Mouse (Mus musculus): ENCODE data around the gene Mfsd4b3. TPM values are rescaled to one million over a fixed set of nuclear protein-coding genes. Genes with fewer than 3 reads are reported as not detected.
"Not testable (repeated sequence)": the region's sequence is repeated elsewhere in the genome, so short reads cannot be mapped to it uniquely, and the experiment has no call there.

Mfsd4b3 gene
- polyA plus RNA-seq (2015; fragmentation: Nextera tagmentation; extraction: Ambion mirVana): 0.70 and 0.89 TPM in 2 replicates

DNA sequence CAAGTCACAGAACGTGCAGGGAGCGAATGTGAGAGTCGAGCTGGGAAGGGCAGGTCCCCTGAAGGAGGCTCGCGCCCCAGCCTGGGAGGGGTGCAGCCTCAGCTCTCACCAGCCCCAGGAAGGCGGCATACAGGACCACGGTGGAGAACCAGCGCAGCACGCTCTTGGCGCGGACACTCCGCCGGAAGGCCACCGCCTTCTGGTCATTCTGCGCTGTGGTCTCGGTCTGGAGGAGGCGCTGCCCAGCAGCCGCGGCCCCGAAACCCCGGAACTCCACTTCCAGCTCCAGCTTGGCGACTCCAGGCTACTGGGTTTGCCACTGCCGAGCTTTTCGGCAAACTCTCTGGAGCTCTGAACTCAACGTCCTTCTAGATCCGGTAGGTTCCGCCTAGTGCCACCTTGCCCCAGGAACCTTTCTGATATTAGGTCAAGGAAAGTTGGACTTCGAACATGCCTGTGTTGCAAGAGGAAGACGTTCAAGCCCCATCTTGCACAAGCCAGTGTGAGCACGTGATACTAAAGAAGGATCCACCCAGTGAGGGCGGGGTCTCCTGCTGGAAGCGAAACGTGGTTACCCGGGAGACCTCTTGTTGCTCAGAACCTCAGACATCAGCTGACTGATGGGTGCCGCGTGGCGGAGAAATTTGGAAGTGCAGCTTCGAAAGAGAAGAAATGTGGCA lies at the start of gene Mfsd4b3:
Gene Mfsd4b3, minus strand, starts transcription at position 393 of the 680 bp plus-strand sequence.
- Histone ChIP-seq H3K4me2 (peak within 1 kb of the TSS; percentile 93), H3K27me3 (0 out of 2 replicates have a peak, but pooled peaks cover 3% of the 10 kb centered on the region), H3K4me3 (peak within 1 kb of the TSS; percentile 56), H3K27ac (peak within 1 kb of the TSS; percentile 59), H3K9me3 (no peaks in the 10 kb centered on the region), H3K9ac (peak within 1 kb of the TSS; percentile 37), H3K36me3 (no peaks in the 10 kb centered on the region), H3K4me1 (peaks cover 11% of the 10 kb centered on the region)
- under 1% methylated on average over 38 of the region's 38 CpGs for WGBS
- ATAC-seq (ENCODE audit: insufficient number of reproducible peaks, low FRiP score, low TSS enrichment, low read depth): peak; percentile 90

GRCm38 (mm10) chr10:40009591-40009990 lies 49.6 kb upstream of the Mfsd4b3 start:
- H3K36me3 ChIP-seq: no peaks in the 10 kb centered on the region
- H3K9me3 ChIP-seq: no peaks in the 10 kb centered on the region
- H3K9ac ChIP-seq: no peak overlapping the region
- no peak overlapping the region for H3K4me3 ChIP-seq
- H3K27ac ChIP-seq: no peak overlapping the region
- WGBS: 89% methylated on average over 11 of the region's 11 CpGs
- no peaks in the 10 kb centered on the region for H3K27me3 ChIP-seq
- no peak overlapping the region for H3K4me2 ChIP-seq
- no peak for ATAC-seq (ENCODE audit: insufficient number of reproducible peaks, low FRiP score, low TSS enrichment, low read depth)
- H3K4me1 ChIP-seq: peaks cover 9% of the 10 kb centered on the region; the same call in 1 of the 2 replicates

DNA sequence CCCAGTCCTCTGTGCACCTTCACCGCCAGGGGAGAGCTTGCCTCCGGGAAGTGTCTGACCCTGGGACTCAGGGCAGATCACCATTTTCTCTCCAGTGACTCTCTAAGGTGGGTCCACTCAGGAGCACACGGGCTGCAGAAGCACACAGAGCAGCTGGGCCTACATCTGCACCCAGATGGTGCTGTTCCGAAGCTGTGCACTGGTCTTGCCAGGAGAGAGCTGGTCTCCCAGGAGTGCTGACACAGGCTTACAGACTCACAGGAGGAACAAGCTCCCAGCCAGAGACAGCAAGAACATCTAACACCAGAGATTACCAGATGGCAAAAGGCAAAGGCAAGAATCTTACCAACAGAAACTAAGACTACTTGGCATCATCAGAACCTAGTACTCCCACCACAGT lies 48.9 kb upstream of the Mfsd4b3 start:
- not testable (repeated sequence) for H3K9ac ChIP-seq; H3K4me3 ChIP-seq; ATAC-seq (ENCODE audit: insufficient number of reproducible peaks, low FRiP score, low TSS enrichment, low read depth); H3K4me1 ChIP-seq; H3K36me3 ChIP-seq; H3K9me3 ChIP-seq; H3K27ac ChIP-seq; H3K27me3 ChIP-seq; H3K4me2 ChIP-seq
- WGBS: 79% methylated on average over 4 of the region's 4 CpGs

GRCm38 (mm10) chr10:40007953-40008352 lies 48.0 kb upstream of the Mfsd4b3 start:
- H3K9me3 ChIP-seq: no peaks in the 10 kb centered on the region
- H3K27me3 ChIP-seq: no peaks in the 10 kb centered on the region
- no peak overlapping the region for H3K4me2 ChIP-seq
- no peak for ATAC-seq (ENCODE audit: insufficient number of reproducible peaks, low FRiP score, low TSS enrichment, low read depth)
- no peak overlapping the region for H3K4me3 ChIP-seq
- H3K27ac ChIP-seq: no peak overlapping the region
- WGBS: 76% methylated on average over 4 of the region's 4 CpGs
- peaks cover 10% of the 10 kb centered on the region; the same call in 1 of the 2 replicates for H3K4me1 ChIP-seq
- no peaks in the 10 kb centered on the region for H3K36me3 ChIP-seq
- H3K9ac ChIP-seq: no peak overlapping the region

DNA sequence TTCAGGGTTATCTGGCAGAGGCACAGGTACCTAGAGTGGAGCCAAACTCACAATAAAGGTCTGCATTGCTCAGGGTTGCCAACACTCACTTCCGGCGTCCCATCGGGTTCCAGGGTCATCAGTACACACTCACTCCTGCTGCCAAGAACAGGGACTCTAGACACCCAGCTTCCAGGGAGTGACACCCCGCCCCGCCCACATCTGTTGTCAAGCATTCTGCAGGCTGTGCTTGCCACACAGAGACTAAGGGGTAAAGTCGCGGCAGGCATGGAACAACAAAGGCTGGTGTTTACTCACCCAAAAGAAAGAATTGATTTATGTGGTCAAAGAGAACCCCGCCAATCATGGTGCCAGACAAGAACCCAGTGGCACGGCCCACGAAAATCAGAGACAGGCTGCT lies 47.0 kb upstream of the Mfsd4b3 start:
- no peak overlapping the region for H3K9ac ChIP-seq
- H3K36me3 ChIP-seq: no peaks in the 10 kb centered on the region
- H3K27me3 ChIP-seq: no peaks in the 10 kb centered on the region
- no peak overlapping the region for H3K27ac ChIP-seq
- 74% methylated on average over 10 of the region's 10 CpGs for WGBS
- H3K4me3 ChIP-seq: no peak overlapping the region
- H3K4me1 ChIP-seq: peaks cover 10% of the 10 kb centered on the region; the same call in 1 of the 2 replicates
- no peaks in the 10 kb centered on the region for H3K9me3 ChIP-seq
- no peak overlapping the region for H3K4me2 ChIP-seq
- no peak for ATAC-seq (ENCODE audit: insufficient number of reproducible peaks, low FRiP score, low TSS enrichment, low read depth)

DNA sequence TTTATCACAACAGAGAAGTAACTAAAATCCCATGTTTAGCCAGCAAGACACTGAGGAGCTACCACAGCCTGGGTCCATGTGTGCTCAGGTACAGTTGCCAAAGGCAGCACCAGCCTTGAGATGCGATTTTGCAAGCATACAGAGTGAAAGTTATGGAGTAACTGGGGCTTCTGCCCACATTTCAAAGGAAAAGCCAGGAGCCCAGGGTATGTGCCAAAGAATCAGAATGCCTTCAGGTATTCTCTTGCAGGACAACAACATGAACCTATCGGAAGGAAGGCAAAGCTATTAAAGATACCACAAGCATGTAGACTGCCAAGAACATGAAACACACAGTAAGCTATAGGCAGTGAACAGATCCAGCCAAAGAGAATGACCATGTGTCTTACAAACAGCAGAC lies 40.8 kb upstream of the Mfsd4b3 start:
- Histone ChIP-seq H3K4me2 (no peak overlapping the region), H3K27me3 (no peaks in the 10 kb centered on the region), H3K36me3 (no peaks in the 10 kb centered on the region), H3K9me3 (no peaks in the 10 kb centered on the region), H3K9ac (no peak overlapping the region), H3K27ac (no peak overlapping the region), H3K4me1 (peaks cover 10% of the 10 kb centered on the region; the same call in 1 of the 2 replicates), H3K4me3 (no peak overlapping the region)
- no peak for ATAC-seq (ENCODE audit: insufficient number of reproducible peaks, low FRiP score, low TSS enrichment, low read depth)
- WGBS: 89% methylated on average over 2 of the region's 2 CpGs

- H3K27me3 ChIP-seq: no peaks in the 10 kb centered on the region
- no peaks in the 10 kb centered on the region for H3K9me3 ChIP-seq
- H3K4me2 ChIP-seq: no peak overlapping the region
- no peak for ATAC-seq (ENCODE audit: insufficient number of reproducible peaks, low FRiP score, low TSS enrichment, low read depth)
- 70% methylated on average over 4 of the region's 4 CpGs for WGBS
- no peak overlapping the region for H3K4me3 ChIP-seq
- no peaks in the 10 kb centered on the region for H3K4me1 ChIP-seq
- H3K9ac ChIP-seq: no peak overlapping the region
- no peaks in the 10 kb centered on the region for H3K36me3 ChIP-seq
- no peak overlapping the region for H3K27ac ChIP-seq
Measured at GRCm38 (mm10) chr10:39991155-39991554, 31.2 kb upstream of the Mfsd4b3 start.

DNA sequence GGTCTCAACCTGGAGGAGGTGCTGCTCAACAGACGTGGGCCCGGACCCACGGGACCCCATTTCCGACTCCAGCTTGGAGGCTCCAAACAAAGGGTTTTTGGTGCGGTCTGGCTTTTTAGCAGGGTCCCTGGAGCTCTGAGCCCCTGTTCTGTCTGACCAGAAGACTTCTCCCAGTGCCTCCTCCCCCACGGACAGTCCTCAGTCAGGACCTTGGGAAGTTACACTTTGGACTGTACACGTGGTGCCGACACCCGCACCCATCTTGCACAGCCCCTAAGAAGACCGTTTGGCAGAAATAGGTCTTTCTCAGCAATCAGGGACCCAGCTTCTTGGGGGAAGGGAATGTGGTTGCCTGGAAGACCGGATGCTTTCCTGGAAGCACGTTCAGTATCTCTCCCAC lies 26.5 kb upstream of the Mfsd4b3 start, which contains the start of gene Mfsd4b5:
Gene Mfsd4b5, minus strand, starts transcription at position 181 of the 400 bp plus-strand sequence.
- 90% methylated on average over 12 of the region's 12 CpGs for WGBS

DNA sequence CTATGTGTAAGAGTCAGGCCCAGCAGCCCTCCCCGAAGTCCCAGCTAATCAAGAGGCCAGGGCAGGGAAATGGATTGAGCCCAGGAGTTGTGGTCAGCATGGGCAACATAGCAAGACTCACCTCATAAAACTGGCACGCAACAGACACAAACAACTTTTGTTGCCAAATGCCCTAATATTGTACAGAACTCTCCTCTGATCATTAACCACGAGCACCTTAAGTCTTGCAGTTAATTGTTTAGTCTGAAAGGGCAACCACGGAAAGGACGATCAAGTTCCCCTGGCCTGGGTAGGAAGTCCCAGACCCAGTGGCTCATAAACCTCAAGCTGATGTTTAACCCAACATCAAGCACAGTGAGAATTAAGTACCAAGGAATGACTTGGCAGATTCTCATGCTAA lies 22.7 kb upstream of the Mfsd4b3 start:
- Histone ChIP-seq H3K9me3 (no peaks in the 10 kb centered on the region; the same call in 1 of the 2 replicates), H3K27me3 (no peaks in the 10 kb centered on the region), H3K4me3 (no peak overlapping the region), H3K27ac (no peak overlapping the region), H3K4me1 (no peaks in the 10 kb centered on the region), H3K4me2 (no peak overlapping the region), H3K9ac (no peak overlapping the region), H3K36me3 (no peaks in the 10 kb centered on the region)
- no peak for ATAC-seq (ENCODE audit: insufficient number of reproducible peaks, low FRiP score, low TSS enrichment, low read depth)
- WGBS: 28% methylated on average over 5 of the region's 5 CpGs

More for the DNA sequence above, 26.5 kb upstream of the Mfsd4b3 start, which contains the start of gene Mfsd4b5:
- no peak for ATAC-seq (ENCODE audit: insufficient number of reproducible peaks, low FRiP score, low TSS enrichment, low read depth)
- H3K4me1 ChIP-seq: no peaks in the 10 kb centered on the region
- H3K4me3 ChIP-seq: no peak within 1 kb of the TSS
- no peaks in the 10 kb centered on the region for H3K27me3 ChIP-seq
- H3K9ac ChIP-seq: no peak within 1 kb of the TSS
- no peak within 1 kb of the TSS for H3K4me2 ChIP-seq
- no peak within 1 kb of the TSS for H3K27ac ChIP-seq
- no peaks in the 10 kb centered on the region for H3K36me3 ChIP-seq
- H3K9me3 ChIP-seq: no peaks in the 10 kb centered on the region

DNA sequence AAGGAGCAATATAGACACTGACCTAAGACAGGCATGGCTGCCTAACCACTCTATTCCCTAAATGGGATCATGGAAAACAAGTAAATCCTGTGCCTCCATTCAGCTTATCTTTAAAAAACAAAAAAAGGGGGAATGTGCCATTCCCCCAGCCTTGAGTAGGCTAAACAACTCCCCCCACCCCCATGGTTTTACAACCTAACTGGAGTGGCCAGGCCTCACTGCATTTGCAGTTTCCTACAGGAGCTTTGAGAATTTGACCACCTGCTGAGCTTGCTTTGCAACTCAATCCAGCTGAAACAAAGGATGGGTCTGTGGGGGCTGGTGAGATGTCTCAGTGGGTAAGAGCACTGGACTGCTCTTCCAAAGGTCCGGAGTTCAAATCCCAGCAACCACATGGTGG lies 18.3 kb upstream of the Mfsd4b3 start:
- WGBS: 90% methylated on average over 1 of the region's 1 CpGs
- H3K4me2 ChIP-seq: no peak overlapping the region
- H3K27ac ChIP-seq: no peak overlapping the region
- H3K36me3 ChIP-seq: no peaks in the 10 kb centered on the region
- H3K27me3 ChIP-seq: no peaks in the 10 kb centered on the region
- no peaks in the 10 kb centered on the region for H3K4me1 ChIP-seq
- ATAC-seq (ENCODE audit: insufficient number of reproducible peaks, low FRiP score, low TSS enrichment, low read depth): no peak
- no peak overlapping the region for H3K9ac ChIP-seq
- no peak overlapping the region for H3K4me3 ChIP-seq
- no peaks in the 10 kb centered on the region; the same call in 1 of the 2 replicates for H3K9me3 ChIP-seq

DNA sequence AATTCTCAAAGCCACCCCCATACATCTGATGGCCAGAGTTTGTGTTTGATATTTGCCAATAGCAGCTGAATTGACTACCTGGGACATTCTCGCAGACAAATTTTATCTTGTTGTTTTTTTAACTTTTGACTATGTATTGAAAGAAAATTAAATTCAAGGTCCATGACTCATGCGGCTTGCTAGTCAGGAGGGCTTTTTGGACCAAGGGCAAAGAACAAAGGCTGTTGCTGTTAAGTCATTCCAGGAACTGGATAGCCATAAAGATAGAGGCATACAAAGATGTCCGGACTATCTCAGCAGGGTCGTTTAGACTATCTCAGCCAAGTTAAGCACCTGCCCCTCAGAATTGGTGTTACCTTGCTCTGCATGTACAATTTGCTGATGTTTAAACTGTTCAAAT lies 17.4 kb upstream of the Mfsd4b3 start:
- Histone ChIP-seq H3K9ac (no peak overlapping the region), H3K4me3 (no peak overlapping the region), H3K36me3 (no peaks in the 10 kb centered on the region), H3K27ac (no peak overlapping the region), H3K27me3 (no peaks in the 10 kb centered on the region), H3K4me2 (no peak overlapping the region), H3K4me1 (no peaks in the 10 kb centered on the region), H3K9me3 (no peaks in the 10 kb centered on the region; the same call in 1 of the 2 replicates)
- 94% methylated on average over 4 of the region's 4 CpGs for WGBS
- ATAC-seq (ENCODE audit: insufficient number of reproducible peaks, low FRiP score, low TSS enrichment, low read depth): no peak

GRCm38 (mm10) chr10:39975771-39976170 lies 15.8 kb upstream of the Mfsd4b3 start:
- H3K27ac ChIP-seq: no peak overlapping the region
- H3K36me3 ChIP-seq: no peaks in the 10 kb centered on the region
- WGBS: 44% methylated on average over 2 of the region's 2 CpGs
- H3K27me3 ChIP-seq: no peaks in the 10 kb centered on the region
- H3K4me1 ChIP-seq: no peaks in the 10 kb centered on the region
- H3K9me3 ChIP-seq: no peaks in the 10 kb centered on the region; the same call in 1 of the 2 replicates
- no peak overlapping the region for H3K4me2 ChIP-seq
- no peak for ATAC-seq (ENCODE audit: insufficient number of reproducible peaks, low FRiP score, low TSS enrichment, low read depth)
- H3K9ac ChIP-seq: no peak overlapping the region
- H3K4me3 ChIP-seq: no peak overlapping the region
